Mouse (Mus musculus) retina, embryonic 14.5 days (tissue): ENCODE results near the gene Usp33.
A peak's percentile ranks its signal among the peaks of the same experiment; 100 is the strongest.
"Not testable (repeated sequence)": the region's sequence is repeated elsewhere in the genome, so short reads cannot be mapped to it uniquely, and the experiment has no call there.

ENCODE experiments used
- DNase-seq: peaks from one replicate; pipeline ENCODE4 v3.0.0-alpha.2; 2015; ENCODE audit warnings: low spot score

Gene Usp33

DNA sequence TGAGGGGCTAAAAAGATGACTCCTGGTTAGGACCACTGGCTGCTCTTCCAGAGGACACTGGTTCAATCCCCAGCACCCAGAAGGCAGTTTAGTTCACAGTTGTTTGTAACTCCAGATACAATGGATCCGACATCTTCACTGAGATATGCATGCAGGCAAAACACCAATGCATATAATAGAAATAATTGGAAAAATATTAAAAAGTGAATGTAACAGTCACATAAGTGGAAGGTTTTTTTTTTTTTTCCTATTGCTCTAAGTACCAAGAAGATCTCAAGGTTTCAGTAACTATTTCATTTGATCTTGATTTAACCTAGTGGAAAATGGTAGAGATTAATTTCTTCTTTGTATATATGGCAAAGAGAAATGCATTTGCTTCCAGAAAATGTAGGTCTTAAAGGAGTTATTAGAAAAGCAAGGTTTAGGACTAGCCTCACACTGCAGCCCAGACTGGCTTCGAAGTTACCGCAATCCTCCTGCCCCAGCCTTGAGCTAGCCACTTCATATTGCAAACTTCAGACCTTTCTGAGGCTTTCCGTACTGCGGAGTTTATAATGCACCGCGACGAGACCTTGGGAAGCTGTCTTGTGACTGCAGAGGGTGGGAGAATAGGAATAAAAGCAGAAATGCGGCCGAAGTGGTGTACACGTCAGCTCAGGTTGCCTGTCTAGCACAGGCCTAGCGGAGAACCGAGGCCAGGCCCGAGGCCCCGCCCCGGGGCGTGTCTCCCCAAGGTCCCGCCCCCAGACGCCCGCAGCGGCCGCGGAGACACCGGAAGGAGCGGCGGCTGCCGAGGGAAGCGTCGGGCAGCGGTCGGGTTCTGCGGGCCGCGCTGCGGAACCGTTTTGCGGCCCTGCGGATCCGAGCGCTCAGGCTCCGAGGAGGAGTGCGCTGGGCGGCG is at the start of gene Usp33:
Gene Usp33 (plus strand): TSS at position 747 of the 901 bp plus-strand sequence.
- DNase-seq: peak; percentile 94

DNA sequence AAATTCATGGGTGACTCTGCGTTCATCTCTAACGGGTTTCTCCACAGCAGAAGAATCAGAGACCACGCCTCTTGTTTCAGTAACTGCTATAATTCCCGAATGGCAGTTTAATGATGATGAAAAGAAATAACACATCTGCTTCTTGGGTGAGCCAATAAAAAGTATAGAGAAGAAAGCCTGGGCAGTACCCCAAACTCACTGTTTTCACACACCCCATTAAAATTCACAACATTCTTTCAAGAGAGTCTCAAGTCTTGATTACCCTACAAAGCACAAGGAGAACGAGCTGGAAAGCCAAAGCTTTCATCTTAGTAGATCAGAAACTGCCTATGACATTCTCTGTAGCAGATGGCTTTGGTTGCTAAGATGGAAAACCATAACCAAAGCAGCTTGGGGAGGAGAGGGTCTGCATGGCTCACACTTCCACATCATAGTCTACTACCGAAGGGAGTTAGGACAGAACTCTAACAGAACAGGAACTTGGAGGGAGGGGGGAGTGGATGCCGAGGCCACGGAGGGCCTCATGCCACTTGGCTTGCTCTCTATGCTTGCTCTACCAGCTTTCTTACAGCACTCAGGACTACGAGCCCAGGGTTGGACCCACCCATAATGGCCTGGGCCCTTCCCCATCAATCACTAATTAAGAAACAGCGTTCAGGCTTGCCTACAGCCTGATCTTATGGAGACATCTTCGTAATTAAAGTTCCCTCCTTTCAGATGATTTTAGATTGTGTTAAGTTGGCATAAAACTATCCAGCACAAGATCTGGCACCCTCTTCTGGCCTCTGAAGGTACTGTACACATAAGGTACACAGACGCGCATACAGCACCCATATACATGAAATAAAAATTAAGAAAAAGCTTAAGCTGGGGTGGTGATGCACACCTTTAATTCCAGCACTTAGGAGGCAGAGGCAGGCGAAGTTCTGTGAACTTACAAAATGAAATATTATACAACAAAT is 45.6 kb upstream of the Usp33 start:
- DNase-seq: no peak

DNA sequence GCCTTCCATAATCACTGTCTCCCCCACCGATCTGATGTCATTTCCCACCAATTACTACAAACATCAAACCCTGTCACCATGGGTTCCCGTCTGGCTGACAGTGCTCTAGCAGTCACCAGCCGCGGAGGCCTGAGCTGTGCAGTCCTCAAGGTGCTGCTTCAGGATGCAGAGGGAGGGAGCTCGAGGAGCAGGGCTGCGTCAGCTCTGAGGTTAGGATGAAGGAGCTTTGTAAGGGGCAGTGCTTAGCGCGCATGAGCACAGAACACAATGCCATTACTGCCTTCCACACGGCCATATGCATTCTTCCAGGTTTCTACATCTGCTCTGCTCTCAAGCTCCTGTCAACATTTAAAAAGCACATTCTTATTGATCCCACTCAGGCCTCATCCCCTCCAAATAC is 43.3 kb upstream of the Usp33 start:
- no peak for DNase-seq

DNA sequence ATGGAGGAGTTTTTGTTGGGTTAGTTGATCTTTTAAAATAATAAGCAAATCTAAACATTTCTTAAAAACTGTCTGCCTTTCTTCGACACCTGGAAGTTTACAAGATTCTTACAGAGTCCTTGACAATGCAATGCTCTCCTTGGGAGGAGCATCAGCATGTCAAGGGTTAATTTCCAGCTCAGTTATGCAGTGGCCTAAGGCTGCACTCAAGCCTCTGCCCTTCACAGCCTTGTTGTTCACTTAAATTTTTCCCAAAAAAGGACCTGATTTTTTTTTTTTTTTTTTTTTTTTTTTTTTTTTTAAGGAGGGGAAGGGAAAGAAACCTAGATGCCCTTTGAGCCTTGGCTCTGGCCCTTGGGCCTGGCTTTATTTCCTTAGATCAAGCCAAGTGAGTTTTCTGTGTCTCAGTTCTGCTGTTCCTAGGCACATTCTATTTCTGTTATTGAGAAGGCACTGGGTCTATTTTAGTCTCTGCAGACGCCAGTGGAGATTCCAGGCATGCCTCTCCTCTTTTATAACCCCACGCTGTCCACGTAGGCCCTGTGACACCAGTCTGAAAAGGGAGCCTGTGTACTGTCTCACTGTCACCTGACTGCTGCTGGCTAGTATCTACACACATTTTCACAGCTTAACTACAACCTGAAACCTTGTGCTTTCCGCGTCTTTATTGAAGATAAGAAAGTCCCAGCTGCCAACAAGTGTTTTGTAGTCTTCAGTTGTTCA is 42.0 kb upstream of the Usp33 start:
- no peak for DNase-seq

DNA sequence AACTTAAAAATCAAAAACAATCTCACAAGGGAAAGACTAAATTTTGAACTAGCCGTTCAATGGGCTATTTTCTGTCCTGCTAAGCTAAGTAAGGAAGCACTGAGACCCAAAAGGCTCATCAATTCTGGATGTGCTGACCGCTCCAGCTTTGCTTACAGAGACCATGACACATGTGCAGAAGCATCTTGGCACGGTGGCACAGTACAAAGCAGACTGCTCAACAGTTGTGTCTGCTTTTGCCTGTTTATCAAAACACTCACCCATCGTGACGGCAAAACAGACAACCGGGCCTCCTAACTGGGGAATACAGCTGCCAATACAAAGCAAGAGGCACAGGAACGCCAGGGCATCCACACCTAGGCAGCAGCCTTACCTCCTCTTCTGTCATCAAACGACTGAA is 41.2 kb upstream of the Usp33 start:
- DNase-seq: no peak

DNA sequence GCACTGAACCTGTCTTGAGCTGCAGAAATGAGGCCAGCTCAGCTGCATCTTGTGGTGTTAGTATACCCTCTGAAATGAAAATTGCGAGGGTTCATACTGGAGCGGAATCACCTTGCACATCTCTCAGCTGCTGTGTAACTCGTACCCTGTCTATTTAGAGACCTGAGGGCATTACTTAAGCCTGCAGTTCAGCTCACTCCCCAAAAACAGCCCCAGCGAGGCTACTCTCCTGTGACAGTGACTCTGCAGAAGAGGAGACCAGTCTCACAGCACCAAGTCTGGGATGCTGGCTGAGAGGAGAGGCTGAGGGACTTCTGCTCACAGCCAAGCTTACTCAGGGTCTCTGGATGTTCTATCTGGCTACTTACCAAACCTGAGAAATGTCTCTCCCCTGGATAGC is 40.3 kb upstream of the Usp33 start:
- no peak for DNase-seq

DNA sequence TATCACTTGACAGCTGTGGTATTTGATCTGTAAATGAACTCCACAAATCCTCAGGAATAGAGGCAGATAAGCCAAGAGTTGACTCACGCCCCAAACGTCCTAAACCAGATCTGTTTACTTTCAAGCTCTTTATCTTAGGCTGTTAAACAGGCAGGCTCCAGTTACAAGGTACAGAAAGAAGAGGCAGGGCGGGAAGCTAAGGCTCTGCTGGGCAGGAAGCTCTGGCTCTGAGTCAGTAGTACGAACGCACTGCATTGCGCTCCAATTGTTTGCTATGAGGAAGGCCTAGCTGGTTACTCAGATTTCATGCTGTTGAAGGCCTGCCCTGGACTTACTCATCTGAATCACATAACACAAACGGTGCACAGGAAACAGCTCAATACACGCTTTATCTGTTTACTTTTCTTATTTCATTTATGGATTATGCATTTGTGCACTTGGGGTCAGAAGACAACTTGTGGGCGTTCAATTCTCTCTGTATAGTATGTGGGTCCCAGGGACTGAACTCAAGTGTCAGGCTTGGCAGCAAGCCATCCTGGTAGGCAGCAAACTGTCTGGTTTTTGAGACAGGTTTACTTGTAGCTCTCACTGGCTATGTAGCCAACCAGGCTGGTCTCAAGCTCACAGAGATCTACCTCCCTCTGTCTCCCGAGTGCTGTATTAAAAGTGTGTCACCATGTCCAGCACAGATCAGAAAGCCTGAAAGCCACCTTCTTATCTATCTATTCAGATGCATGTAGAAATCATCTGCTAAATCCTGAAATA is 37.6 kb upstream of the Usp33 start:
- DNase-seq: no peak

DNA sequence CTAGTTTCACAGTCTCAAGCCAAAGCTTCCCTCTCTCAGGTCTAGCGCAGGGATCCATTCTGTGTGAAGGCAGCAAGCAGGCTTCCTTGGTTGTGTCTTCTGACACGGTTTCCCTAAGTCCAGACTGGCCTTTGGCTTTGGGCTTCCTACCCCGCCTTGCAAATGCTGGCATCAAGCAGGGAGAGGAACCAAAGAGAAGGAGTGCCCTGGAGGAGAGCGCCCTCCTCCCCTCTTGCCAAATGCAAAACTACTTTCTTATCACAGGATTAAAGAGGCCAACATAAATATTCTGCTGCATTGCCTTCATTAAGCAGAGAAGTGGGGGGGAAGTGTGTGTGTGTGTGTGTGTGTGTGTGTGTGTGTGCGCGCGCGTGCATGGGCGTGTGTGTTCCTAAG is 37.0 kb upstream of the Usp33 start:
- DNase-seq: no peak

DNA sequence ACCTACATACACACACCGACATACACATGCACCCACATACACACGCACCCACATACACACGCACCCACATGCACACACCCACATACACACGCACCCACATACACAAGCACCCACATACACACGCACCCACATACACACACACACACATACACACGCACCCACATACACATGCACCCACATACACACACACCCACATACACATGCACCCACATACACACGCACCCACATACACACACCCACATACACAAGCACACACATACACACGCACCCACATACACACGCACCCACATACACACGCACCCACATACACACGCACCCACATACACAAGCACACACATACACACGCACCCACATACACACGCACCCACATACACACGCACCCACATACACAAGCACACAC is 31.6 kb upstream of the Usp33 start:
- DNase-seq: not testable (repeated sequence)

DNA sequence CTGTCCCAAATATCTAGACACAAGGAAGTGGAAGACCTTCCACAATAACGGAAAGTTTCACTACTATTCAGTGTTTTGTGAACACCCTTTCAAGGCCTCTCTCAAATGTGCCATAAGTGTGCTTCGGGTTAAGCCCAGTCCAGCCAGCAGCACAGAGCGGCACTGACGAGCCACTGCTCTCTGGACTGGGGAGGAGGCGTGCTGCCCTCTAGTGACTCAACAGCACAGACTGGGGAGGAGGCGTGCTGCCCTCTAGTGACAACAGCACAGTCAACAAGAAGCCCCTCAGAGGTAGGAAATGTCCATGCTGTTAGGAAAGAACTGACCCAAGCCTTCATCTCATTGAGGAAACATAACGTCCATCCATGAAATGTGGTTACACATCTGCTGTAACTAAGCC is 30.7 kb upstream of the Usp33 start:
- DNase-seq: peak; percentile 87

DNA sequence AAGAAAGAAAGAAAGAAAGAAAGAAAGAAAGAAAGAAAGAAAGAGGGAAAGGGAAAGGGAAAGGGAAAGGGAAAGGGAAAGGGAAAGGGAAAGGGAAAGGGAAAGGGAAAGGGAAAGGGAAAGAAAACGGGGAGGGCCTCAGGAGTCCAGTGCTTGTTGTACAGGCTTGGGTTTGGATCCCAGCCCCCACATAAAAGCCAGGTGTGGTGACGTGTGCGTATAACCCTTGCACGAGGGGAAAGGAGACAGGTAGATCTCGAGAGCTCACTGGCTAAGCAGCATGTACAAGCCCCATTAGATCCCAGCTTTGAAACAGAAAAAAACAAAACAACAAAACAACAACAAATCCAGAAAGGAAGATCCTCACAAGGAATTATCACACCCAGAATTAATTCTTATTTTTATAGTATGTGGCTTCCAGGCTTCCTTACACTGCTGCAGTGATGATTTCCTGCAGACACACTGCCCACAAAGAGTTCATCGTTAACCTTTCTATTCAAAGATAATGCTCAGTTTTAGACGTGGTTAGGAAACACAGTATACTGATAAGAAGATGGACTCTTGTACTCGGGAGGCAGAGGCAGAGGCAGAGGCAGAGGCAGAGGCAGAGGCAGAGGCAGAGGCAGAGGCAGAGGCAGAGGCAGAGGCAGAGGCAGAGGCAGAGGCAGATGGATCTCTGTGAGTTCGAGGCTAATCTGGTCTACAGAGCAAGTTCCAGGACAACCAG is 29.7 kb upstream of the Usp33 start:
- DNase-seq: not testable (repeated sequence)

DNA sequence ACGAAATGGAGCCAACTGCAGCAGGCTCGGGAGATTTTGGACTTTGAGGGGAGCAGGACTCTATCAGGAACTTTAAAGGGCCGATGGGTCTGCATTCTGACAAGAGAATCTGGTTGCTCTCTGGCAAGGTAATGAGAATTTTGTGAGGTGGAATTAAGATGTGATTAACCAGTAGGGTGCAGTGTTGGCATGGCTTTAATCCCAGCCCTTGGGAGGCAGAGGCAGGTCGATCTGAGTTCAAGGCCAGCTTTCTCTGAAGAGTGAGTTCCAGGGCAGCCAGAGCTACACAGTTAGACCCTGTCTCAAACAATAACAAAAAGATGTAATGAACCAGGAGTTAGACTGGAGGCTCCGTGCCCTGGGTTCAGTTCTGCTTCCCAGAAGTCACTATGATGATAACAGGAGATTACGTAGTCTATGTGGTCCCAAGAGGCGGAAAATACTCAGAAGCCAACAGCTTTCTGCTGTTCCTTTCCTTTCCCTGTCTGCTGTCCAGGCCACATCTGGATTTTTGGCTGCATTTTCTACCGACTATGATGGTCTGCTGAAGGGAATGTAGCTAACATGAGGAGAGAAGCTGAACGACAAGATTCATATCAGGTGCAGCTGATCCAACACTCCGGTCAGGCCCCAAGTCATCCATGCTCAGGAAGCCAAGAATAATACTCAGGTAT is 25.2 kb upstream of the Usp33 start:
- DNase-seq: no peak

DNA sequence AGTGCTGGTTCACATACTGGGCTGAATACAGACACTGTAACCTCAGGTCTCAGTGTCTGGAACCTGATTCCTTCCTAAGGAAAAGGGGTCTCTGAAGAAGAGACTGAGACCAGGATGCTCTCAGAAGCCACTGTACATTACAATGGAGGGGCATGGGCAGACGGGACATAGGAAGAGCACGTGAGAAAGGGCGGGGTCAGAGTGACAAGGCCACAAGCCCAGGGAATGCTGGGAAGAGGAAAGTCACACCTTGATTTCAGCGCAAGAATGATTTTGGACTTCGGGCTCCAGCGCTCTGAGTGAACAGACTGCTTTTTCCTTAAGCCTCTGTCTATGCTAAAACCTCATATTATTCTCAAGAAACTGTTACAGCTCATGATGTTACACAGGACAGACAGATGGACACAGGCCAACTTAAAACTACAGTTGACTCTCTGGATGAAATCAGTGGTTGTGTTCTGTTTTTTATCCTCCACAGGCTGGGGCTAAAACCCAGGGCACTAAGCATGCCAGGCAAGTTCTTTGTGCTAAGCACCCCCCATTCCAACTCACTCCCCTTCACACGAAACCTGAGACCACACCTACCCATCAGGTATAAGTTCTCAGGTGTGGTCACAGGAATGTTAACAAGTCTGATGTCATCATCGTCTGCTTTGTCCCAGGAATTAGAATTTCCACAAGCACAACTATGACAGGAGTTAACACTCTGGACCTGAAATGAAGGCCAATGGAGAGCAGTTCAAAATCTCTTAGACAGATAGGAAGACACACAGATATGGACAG is 24.3 kb upstream of the Usp33 start:
- DNase-seq: no peak

DNA sequence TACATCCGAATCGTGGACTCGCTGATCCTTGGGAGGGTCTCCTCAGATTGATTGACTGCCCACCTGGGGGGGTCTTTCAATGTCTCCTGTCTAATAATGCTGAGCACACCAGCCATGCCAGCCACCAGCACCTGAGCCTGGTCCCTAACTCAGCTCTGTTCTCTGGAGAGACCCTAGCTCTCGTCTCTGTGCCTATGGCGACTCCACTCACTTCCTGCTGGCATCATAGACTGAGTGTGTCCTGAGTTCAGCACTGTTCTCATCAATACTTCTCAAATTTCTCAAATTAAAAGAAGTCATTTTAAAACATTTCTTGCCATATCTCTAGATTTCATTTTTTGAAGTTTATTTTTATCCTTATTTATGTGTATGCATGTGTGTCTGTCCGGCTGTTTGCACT is 14.2 kb upstream of the Usp33 start:
- DNase-seq: no peak

DNA sequence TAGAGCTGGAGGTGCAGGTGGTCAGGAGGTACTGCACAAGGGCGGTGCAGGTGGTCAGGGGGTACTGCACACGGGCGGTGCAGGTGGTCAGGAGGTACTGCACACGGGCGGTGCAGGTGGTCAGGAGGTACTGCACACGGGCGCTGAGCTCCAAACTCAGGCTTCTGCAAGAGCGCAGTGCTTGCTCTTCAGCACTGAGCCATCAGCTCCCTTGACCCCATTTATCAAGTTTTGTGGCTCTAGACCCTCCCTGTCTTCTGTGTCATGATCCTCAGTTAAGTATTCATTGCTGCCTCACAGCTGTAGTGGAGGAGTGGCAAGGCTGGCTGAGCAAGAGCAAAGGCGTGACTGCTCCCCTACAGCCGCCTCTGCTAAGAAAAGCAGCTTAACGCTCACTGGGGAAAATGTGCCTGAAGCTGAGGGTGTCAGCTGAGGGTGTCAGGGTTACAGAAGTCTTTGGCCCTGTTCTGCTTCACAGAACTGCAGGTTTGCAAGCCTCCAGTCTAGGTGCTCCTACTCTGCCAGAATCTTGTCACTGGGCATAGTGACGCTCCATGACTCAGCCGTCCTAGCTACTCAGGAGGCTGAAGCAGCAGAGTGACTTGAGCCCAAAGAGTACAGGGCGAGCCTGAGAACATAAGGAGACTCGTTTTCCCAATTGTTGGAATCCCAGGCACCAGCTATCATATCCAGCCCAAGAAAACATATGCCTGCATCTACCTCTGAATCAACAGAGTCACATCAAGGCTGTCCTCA is 13.6 kb upstream of the Usp33 start:
- no peak for DNase-seq

DNA sequence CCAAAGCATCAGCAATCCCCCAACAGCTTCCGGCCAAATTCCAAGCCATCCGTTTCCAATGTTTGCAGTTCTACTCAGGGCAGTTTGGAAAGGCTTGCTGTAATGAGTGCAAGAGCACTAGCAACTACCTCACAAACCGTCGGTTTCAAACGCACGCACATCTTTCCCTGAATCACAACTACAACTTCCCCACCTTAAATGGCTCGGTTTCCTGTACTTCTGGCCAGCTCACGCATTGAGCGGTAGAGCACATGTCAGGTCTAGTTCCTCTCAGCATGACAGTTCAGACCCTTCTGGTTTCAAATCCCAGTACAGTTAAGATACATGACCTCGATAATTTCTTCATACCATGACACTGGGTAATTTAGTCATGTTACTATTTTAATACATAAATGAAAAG is 12.6 kb upstream of the Usp33 start:
- DNase-seq: no peak

DNA sequence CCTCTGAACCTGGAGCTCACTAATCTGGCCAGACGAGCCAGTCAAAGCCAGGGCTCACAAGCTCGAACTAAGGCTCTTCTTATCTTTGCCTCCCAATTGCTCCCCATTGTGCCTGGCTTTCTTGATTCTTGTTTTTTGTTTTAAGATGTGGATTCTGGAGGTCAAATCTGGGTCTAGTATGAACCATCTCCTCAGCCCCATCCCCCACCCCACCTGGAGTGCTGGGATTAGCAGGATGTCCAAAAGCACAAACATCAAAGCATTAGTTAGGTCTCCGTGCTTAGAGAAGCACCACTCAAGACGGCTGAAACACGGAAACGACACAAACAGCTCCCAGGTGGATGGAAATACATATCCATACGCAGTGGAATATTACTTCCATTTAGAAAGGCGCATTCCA is 10.2 kb upstream of the Usp33 start:
- no peak for DNase-seq

DNA sequence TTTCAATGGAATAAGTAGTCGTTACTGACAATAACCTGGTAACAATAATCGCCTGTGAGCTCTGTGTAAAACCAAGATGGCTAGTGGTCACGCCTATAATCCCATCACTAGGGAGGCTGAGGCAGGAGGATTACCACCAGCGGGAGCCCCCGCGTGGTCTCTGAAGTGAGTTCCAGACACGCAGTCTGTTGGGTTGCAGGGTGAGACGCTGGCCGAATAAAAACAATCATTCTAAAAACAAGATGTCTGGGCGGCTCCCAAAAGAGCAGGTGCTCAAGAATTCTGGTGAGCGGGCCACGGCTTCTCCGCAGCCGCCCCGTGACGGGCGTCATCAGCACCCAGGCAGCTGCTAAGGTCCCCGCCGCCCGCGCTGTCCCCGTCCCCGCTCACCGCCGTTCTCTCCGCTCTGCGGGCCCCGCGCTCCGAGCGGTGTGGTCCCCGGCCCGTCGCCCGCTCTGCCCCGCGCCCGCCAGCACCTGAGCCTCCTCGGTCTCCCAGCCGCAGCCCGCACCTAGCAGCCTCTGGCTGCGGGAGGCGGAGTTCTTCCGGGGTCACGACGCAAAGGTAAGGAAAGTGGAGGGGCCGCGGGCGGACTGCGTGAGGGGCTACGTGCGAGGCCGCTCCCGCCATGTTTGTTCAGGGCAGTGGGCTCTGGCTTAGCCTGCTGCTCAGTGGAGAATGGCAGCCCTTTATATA is 6.3 kb upstream of the Usp33 start, which contains the start of gene Miga1:
Gene Miga1 (minus strand): TSS at position 546 of the 696 bp plus-strand sequence.
- DNase-seq: peak; percentile 83
